In the genomic region with DNA sequence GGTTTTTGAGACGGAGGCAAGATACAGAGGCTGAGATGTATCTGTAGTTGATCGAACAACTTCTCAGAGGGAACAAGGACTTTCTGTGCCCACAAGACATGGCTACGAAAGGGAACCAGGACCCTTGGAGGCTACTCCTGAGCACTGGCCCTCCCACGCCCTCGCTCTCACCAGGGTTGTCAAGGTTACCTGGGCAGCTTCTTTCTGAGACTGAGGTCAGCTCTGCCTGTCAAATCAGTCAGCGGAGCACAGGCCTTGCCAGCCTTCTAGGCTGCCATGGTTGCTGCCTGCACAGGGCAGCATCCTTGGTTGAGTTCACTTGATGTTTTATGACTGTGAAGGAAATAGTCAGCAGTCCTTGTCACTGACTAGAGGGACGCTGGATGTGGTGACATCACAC, we compare ENCODE assay signal across 28 mouse cellular contexts.
"Had no signal": no experiment of that assay in that cellular context is flagged by ENCODE, and none has a peak within 500 bp of the region (broad histone marks: within the 10 kb centered on the region; RNA-seq: fewer than 3 reads in every experiment).

No protein-coding gene starts in this region.

- H3K9ac ChIP-seq: heart, embryonic 13.5 days; heart, embryonic 15.5 days; hindbrain, embryonic 12.5 days; hindbrain, embryonic 15.5 days; intestine, embryonic 15.5 days; limb, embryonic 12.5 days; liver, embryonic 13.5 days; liver, embryonic 15.5 days had no signal

- ATAC-seq: inflammation-experienced regulatory T-cells, adult 6 months; intestine, embryonic 15.5 days; intestine, postnatal 0 days had no signal

- H3K27me3 ChIP-seq: heart, embryonic 13.5 days; heart, embryonic 15.5 days; hindbrain, embryonic 12.5 days; hindbrain, embryonic 15.5 days; intestine, embryonic 15.5 days; limb, embryonic 12.5 days; liver, embryonic 13.5 days; liver, embryonic 15.5 days had no signal

- H3K4me3 ChIP-seq: gastrocnemius, adult 2 months; heart, adult 2 months; heart, embryonic 13.5 days; heart, embryonic 15.5 days; hindbrain, embryonic 10.5 days; hindbrain, embryonic 12.5 days; hindbrain, embryonic 15.5 days; intestine, embryonic 15.5 days; layer of hippocampus, adult 2 months; left cerebral cortex, adult 2 months; limb, embryonic 10.5 days; limb, embryonic 12.5 days; liver, embryonic 13.5 days; liver, embryonic 15.5 days had no signal

- H3K27ac ChIP-seq: gastrocnemius, adult 2 months; heart, adult 2 months; heart, embryonic 13.5 days; heart, embryonic 15.5 days; hindbrain, embryonic 10.5 days; hindbrain, embryonic 12.5 days; hindbrain, embryonic 15.5 days; intestine, embryonic 15.5 days; layer of hippocampus, adult 2 months; left cerebral cortex, adult 2 months; limb, embryonic 10.5 days; limb, embryonic 12.5 days; liver, embryonic 13.5 days; liver, embryonic 15.5 days had no signal

- DNase-seq: gastrocnemius, adult 2 months; gastrocnemius, postnatal 10 days; gastrocnemius, postnatal 25 days; heart, adult 2 months; heart, postnatal 10 days; heart, postnatal 4 days; kidney, adult 18-20 months; kidney, adult 8-10 months; kidney, postnatal 10 days; kidney, postnatal 25 days; kidney, postnatal 4 days; liver; liver, embryonic 13.5 days had no signal

- H3K4me2 ChIP-seq: heart, embryonic 11.5 days; heart, embryonic 13.5 days; heart, embryonic 15.5 days; hindbrain, embryonic 12.5 days; hindbrain, embryonic 15.5 days; intestine, embryonic 15.5 days; limb, embryonic 12.5 days; liver, embryonic 11.5 days; liver, embryonic 13.5 days; liver, embryonic 15.5 days had no signal

- H3K9me3 ChIP-seq: heart, embryonic 13.5 days; heart, embryonic 15.5 days; hindbrain, embryonic 10.5 days; hindbrain, embryonic 12.5 days; hindbrain, embryonic 15.5 days; intestine, embryonic 15.5 days; limb, embryonic 10.5 days; limb, embryonic 12.5 days; liver, embryonic 13.5 days; liver, embryonic 15.5 days had no signal
